Mouse (Mus musculus) thymus, postnatal 4 days (tissue): ENCODE data around the gene Dnaaf1.

ENCODE experiments used
- DNase-seq: peaks from one replicate; pipeline ENCODE4 v3.0.0; 2021

Gene Dnaaf1

GRCm38 (mm10) chr8:119572411-119572810, 2.6 kb upstream of the Dnaaf1 start:
- DNase-seq, result peak; percentile 47

- no peak for DNase-seq
These were observed 311 bp downstream of the Dnaaf1 start for GRCm38 (mm10) chr8:119575366-119575726.

DNA sequence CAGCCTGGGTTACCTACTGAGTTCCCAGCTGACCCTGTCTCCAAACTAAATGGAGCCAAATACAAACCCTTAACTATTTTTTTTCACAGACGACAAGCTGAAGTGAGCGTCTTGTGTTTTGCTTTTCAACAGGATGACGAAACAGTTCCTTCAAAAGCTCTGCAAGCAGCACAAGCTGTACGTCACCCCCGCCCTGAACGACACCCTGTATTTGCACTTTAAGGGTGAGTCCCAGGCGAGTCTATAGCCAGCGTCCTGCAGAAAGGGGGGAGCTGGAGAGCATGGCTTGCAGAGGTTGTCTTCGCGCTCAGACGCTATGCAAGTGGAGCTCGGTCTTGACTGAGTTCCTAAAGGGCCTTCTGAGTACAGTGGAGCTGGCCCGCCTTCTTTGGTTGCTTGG, 4.1 kb downstream of the Dnaaf1 start:
- no peak for DNase-seq

DNA sequence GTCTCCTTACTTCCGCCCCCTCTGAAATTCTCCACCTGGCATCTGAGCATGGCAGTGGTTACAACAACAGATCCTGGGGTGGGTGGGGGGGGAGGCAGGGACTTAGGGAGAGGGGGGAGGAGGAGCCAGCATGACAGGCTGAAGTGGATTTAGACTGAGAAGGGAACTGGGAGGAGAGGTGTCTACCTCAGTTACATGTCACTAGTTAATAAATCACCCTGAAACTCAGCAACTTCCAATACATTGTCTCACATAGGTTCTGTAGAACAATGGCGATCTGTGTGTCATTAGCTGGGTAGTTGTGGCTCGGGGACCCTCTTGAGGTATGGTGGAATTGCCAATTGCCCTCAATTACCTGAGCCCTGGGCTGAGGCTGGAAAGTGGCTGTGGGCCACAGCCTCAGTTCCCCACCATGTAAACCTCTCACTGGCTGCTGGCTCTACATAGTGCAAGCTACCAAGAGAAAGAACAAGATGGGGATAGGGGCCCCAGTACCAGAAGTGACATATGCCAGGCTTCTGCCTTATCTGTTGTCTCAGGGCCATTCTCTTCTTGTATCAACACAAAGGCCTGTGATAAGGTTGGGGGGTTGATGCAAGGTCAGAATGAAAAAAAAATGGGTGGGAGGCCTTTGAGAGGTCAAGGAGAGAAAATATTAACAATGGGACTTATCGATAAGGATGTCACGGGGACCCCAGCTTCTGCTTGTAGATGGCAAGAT, 5.6 kb downstream of the Dnaaf1 start:
- DNase-seq, result no peak

GRCm38 (mm10) chr8:119585901-119586300, 10.9 kb downstream of the Dnaaf1 start:
- DNase-seq, result peak; percentile 52

- DNase-seq, result no peak
These were observed 13.3 kb downstream of the Dnaaf1 start for GRCm38 (mm10) chr8:119588321-119588720.

GRCm38 (mm10) chr8:119588844-119589243, 13.8 kb downstream of the Dnaaf1 start:
- DNase-seq, result no peak

DNA sequence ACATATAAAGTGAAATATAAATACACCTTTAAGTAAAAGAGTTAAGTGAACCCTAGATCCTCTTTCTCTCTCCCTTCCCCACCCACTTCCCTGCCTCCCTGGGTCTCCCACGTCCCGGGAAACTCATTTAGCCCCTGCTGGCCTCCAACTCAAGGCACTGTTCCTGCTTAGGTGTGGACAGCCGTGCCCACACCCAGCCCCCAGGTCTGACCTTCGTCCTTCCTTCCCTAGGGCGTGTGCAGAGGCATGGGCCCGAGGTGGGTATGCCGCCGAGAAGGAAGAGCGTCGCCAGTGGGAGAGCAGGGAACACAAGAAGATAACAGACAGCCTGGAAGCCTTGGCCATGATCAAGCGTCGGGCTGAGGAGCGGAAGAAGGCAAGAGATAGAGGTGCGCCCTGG, 15.3 kb downstream of the Dnaaf1 start:
- no peak for DNase-seq

DNA sequence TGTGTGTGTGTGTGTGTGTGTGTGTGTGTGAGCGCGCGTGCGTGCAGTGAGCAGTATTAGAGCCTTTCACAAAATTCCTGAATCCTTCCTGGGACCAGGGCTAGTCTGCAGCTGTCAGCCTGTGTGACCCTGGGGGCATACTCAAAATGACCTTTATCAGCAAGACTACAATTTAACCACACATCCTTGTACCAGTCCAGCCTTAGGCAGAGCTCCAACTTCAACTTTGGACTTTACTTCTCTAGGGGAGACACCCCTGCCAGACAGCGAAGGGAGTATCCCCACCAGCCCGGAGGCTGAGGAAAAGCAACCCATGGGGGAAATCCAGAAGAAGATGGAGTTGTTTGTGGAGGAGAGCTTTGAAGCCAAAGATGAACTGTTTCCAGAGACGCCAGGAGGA, 16.4 kb downstream of the Dnaaf1 start:
- DNase-seq, result no peak

DNA sequence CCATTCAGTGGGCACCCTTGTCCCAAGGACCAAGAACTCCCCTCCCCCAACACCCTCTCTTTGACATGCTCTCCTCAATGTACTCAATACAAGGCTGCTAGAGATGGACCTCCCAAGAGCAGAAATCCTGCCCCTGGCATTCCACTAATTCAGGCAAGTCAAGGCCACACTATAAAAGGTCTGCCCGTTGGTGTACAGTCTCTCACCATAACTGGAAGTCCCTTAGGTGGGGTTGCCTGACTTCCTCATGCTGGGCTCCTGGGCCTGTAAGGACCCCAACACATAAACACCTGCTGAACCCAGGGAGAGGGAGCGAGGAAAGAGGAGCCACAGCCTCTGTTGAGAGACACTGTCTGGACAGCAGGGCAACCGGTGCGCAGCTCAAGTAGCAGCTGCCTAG, 28.7 kb downstream of the Dnaaf1 start:
- no peak for DNase-seq

GRCm38 (mm10) chr8:119604398-119604803, 29.4 kb downstream of the Dnaaf1 start:
- DNase-seq, result peak; percentile 38

DNA sequence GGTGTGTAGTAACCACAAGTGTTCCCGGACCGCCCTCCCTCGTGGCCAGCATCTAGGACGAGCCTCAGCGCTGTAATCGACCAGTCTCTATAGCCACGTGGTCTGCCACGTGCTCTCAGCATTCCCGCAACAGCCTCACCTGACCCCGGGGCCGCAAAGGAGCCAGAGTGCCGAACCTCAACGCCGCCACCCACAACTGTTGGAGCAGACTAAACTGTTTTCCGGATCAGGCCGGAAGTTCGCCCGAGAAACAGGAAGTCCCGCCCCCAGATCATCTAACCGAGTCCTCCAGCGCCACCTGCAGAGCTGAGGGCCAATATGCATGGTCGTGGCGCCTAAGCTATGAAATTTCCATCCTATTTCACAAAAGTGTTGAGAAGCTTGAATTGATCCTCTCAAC, 30.0 kb downstream of the Dnaaf1 start, which contains the start of gene Taf1c:
Gene Taf1c (minus strand): TSS at position 227 of the 400 bp plus-strand sequence.
- DNase-seq, result peak; percentile 97

DNA sequence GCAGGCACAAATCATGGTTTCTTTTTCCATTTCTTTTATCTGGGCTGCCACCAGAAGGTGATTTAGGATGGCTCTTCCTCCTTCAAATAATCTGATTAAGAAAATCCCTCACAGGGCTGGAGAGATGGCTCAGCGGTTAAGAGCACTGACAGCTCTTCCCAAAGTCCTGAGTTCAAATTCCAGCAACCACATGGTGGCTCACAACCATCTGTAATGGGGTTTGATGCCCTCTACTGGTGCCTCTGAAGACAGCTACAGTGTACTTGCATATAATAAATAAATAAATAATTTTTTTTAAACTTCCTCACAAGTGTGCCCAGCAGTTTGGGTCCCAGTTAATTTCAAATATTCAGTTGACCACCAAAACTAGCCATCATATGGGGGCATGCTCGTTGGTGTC, 31.2 kb downstream of the Dnaaf1 start:
- no peak for DNase-seq

DNA sequence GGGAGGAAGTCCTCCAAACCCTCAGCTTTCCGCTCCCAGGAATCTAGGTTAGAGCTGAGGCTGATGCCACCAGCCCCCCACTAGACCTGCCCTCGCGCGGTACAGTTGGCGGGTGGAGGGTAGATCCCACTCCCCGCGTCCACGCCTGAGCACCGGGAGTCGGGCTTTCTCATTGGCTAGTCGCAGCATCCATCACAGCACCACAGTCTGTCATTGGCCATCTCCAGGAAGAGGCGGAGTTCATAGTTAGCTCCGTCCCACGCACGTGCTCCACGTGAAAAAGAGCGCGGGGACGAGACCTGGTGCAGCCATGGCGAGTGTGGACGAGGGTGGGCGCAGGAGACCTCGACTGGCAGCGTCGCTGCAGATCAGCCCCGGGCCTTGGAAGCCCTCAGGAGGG, 37.4 kb downstream of the Dnaaf1 start, which contains the start of gene Adad2:
Gene Adad2 (plus strand): TSS at position 277 of the 400 bp plus-strand sequence.
- no peak for DNase-seq

- no peak for DNase-seq
These were observed 40.1 kb downstream of the Dnaaf1 start for GRCm38 (mm10) chr8:119615096-119615495.

GRCm38 (mm10) chr8:119616358-119616757, 41.3 kb downstream of the Dnaaf1 start:
- no peak for DNase-seq

DNA sequence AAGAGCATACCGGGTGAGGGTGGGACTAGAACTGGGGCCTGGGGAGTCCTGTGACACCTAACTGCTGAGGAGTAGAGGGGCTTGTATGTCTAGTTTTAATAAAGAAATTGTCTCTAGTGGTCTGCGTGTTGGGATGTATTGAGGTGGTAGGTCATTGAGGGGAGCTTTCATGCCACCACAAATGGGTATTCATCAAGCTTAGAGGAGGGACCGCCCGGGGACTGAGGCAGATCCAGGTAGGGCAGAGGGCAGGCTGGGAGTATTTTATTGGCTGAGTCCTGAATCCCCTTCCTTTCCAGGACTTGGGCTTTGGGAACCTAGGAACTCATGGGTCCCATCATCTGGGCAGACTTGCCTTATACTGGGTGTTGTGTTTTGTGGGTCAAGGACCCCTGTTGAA, 41.8 kb downstream of the Dnaaf1 start:
- DNase-seq, result no peak

- DNase-seq, result no peak
These were observed 42.6 kb downstream of the Dnaaf1 start for GRCm38 (mm10) chr8:119617586-119617985.

- no peak for DNase-seq
These were observed 43.9 kb downstream of the Dnaaf1 start for GRCm38 (mm10) chr8:119618887-119619286.

- DNase-seq, result no peak
These were observed 45.2 kb downstream of the Dnaaf1 start for GRCm38 (mm10) chr8:119620116-119620840.

DNA sequence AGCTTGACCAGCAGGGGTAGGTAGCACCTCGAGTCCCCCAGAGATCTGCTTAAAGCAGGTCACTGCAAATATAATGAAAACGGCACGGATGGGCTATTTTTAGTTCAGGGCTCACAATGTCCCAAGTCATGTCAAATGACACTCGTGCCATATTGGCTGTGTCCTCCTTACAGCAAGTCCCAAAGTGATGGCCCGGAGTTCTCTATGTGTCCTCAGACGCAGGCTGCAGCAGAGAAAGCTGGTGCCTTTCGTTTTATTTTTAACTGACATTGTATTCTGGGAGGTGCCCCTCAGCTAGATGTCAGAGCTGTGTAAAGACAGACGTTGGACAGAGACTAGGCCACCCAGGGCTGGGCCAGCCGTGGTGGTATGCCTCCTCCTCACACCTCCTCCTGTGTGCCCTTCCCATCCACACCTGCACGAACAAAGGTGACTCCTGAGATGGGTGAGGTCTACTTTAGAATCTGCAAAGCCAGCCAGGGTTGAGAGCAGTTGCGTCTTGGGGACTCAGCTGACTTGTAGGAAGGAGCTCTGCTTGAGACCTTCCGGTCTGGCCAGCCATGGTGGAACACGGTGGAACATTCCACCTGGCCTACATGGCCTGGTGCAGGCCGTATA, 45.9 kb downstream of the Dnaaf1 start:
- no peak for DNase-seq

DNA sequence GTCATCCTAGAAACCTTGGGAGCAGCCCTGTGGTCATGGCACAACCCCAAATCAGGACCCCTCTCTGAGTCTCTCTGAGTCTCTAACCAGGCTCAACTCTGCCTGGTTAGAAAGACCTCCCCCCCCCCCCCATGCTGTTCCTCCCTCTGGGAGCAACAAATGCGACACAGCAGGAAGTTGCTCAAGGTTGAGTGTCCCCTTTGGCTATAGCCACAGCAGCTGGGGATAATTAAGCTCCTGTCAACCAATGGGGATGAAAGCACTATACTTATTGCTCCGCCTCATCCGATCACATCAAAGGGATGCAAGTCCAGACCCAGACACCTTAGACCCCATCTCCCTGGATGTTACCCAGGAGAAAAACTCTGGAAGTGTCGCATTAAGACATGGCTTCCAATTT, 47.5 kb downstream of the Dnaaf1 start:
- DNase-seq, result no peak

DNA sequence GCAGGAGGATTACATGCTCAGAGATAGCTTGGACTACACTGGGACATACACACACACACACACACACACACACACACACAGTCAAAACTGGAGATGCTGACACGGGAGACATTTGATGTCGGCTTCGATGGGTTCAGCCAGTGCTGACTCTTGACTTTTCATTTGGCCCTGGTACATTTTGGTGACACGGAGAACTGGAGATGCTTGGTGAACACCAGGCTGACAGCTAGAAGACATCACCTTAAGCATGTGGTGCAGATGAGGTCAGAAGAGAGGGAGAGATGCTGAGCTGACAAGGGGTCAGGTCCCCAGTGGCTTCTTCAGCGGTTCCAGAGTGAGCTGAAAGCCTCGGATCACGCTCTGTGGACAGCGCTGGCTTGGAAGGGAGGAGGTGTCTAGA, 48.0 kb downstream of the Dnaaf1 start:
- no peak for DNase-seq

GRCm38 (mm10) chr8:119623744-119624143, 48.7 kb downstream of the Dnaaf1 start:
- DNase-seq, result no peak
